Mouse (Mus musculus): ENCODE measurements around the gene Mrpl55.

- TF ChIP-seq POLR2A (IDR thresholded peaks at IDR 0.05; ENCODE audit: insufficient read depth, low read depth, low read length) (no peak), CTCF (IDR thresholded peaks at IDR 0.05) (no peak), EP300 (IDR thresholded peaks at IDR 0.05; ENCODE audit: insufficient read depth, low read depth, low read length) (no peak)
These were observed 39.6 kb downstream of the Mrpl55 start for GRCm38 (mm10) chr11:59241841-59242240.

Data from heart, adult 2 months (tissue).